9 mouse cellular contexts compared by ENCODE assay signal in the genomic region with DNA sequence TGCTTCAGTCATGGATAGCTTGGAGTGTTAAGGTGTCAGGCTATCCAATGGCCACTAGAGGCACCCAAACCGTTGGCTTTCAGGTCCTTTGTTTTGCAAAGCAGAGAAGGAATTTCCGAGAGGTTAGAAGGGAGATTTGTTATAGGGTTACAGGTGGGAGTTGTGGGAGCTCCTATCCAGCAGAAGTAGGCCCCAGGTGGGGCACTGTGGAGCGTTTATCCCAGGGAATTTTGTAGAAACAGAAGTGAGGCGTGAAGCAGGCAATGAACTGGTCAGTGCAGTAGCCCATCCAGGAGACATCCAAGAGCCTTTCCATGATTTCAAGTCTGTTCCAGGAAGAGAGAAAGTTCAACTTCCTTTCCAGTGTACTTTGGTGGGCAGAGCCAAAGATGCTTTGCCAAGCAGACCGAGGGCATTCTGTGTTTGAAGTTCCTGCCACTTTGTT. TPM values are rescaled to one million over a fixed set of nuclear protein-coding genes. Genes with fewer than 3 reads are reported as not detected.
DNase-seq lines count a peak whose midpoint lies in the region; ATAC-seq and TF ChIP-seq lines count a peak whose summit lies in the region.
"Had no signal": no experiment of that assay in that cellular context is flagged by ENCODE, and none has a peak within 500 bp of the region (broad histone marks: within the 10 kb centered on the region; RNA-seq: fewer than 3 reads in every experiment).

No protein-coding gene starts in this region.

- no peaks in the 10 kb centered on the region for H3K36me3 ChIP-seq in heart, embryonic 13.5 days
- peaks cover 6% of the 10 kb centered on the region; the same call in 1 of the 2 replicates for H3K36me3 ChIP-seq in midbrain, embryonic 10.5 days

- TF ChIP-seq CTCF in cortical plate, adult 2 months (IDR thresholded peaks at IDR 0.05; ENCODE audit: extremely low read depth, insufficient read depth, low read length), result peak; percentile 47

- H3K9me3 ChIP-seq in heart, embryonic 13.5 days, result peaks cover 5% of the 10 kb centered on the region; the same call in 1 of the 2 replicates
- no peaks in the 10 kb centered on the region for H3K9me3 ChIP-seq in midbrain, embryonic 10.5 days (replicated peaks)

- no peaks in the 10 kb centered on the region for H3K27me3 ChIP-seq in heart, embryonic 13.5 days (replicated peaks)
- H3K27me3 ChIP-seq in midbrain, embryonic 10.5 days (ENCODE audit: low read depth, poor library complexity, severe bottlenecking), result no peaks in the 10 kb centered on the region

- peak; percentile 27 for DNase-seq in ovary, postnatal 14 days (ENCODE audit: low spot score)
- DNase-seq in ovary, adult 18-20 months (ENCODE audit: low spot score), result no peak
- peak; percentile 46 for DNase-seq in kidney, postnatal 10 days
- peak; percentile 57 for DNase-seq in midbrain, embryonic 10.5 days (ENCODE audit: low spot score)
- no peak for DNase-seq in frontal cortex, postnatal 36 days (ENCODE audit: low spot score in 2 of 2)
- DNase-seq in gastrocnemius, adult 8-10 months (ENCODE audit: low spot score in 2 of 2), result no peak

- H3K4me1 ChIP-seq in cortical plate, adult 2 months (ENCODE audit: control insufficient read depth, insufficient read depth, low read length), result peaks cover 1% of the 10 kb centered on the region; the same call in 1 of the 2 replicates
- H3K4me1 ChIP-seq in heart, embryonic 13.5 days, result peaks cover 17% of the 10 kb centered on the region
- peaks cover 13% of the 10 kb centered on the region for H3K4me1 ChIP-seq in midbrain, embryonic 10.5 days

- ATAC-seq in heart, embryonic 13.5 days (ENCODE audit: extremely low read depth, insufficient number of reproducible peaks, low FRiP score, low TSS enrichment), result no peak

- no peak overlapping the region for H3K4me3 ChIP-seq in cortical plate, adult 2 months (ENCODE audit: insufficient read depth, low read length)
- peak overlapping the region; percentile 39 for H3K4me3 ChIP-seq in heart, embryonic 13.5 days
- H3K4me3 ChIP-seq in midbrain, embryonic 10.5 days, result peak overlapping the region; percentile 41

- peak overlapping the region; percentile 83 for H3K4me2 ChIP-seq in heart, embryonic 13.5 days

- H3K9ac ChIP-seq in heart, embryonic 13.5 days, result peak overlapping the region; percentile 73

- H3K27ac ChIP-seq in cortical plate, adult 2 months (ENCODE audit: insufficient read depth, low read length), result no peak overlapping the region
- H3K27ac ChIP-seq in heart, embryonic 13.5 days (replicated peaks), result peak overlapping the region; percentile 97
- H3K27ac ChIP-seq in midbrain, embryonic 10.5 days (replicated peaks), result peak overlapping the region; percentile 80

- TF ChIP-seq POLR2A in cortical plate, adult 2 months (IDR thresholded peaks at IDR 0.05; ENCODE audit: extremely low read depth, insufficient read depth, low read length), result no peak

- WGBS in heart, embryonic 13.5 days, result 8% methylated on average over 5 of the region's 5 CpGs
- WGBS in midbrain, embryonic 10.5 days, result 6% methylated on average over 5 of the region's 5 CpGs

RNA-seq across cellular contexts. Expression of a gene that starts 1.6 kb away (rescaled TPM):
- 5.4 and 7.9 TPM in 2 replicates for polyA plus RNA-seq in cortical plate, adult 2 months (2012; rRNA removed)
- polyA plus RNA-seq in heart, embryonic 13.5 days (2015; fragmentation: Nextera tagmentation; extraction: Ambion mirVana), result 12.8 and 15.6 TPM in 2 replicates
- 10.5 and 13.6 TPM in 2 replicates for polyA plus RNA-seq in midbrain, embryonic 10.5 days (2016; fragmentation: Nextera tagmentation; extraction: Ambion mirVana)
- total RNA-seq in gastrocnemius, adult 8-10 months (2022), result 1 to 10 TPM in 3 of 4 experiments, under 1 TPM in 1; 0.90 to 1.3 (median 1.2) TPM

RNA-seq across cellular contexts. Expression of a gene that starts 33.4 kb away (rescaled TPM):
- polyA plus RNA-seq in cortical plate, adult 2 months (2012; rRNA removed), result not detected in 2 replicates
- not detected in 2 replicates for polyA plus RNA-seq in heart, embryonic 13.5 days (2015; fragmentation: Nextera tagmentation; extraction: Ambion mirVana)
- not detected in 2 replicates for polyA plus RNA-seq in midbrain, embryonic 10.5 days (2016; fragmentation: Nextera tagmentation; extraction: Ambion mirVana)
- not detected for total RNA-seq in gastrocnemius, adult 8-10 months (2022)
- polyA plus RNA-seq: frontal cortex, adult 2 months had no signal

RNA-seq across cellular contexts. Expression of a gene that starts 57.3 kb away (rescaled TPM):
- 0.06 TPM in 1 of 2 replicates, not detected in the other for polyA plus RNA-seq in cortical plate, adult 2 months (2012; rRNA removed)
- 0.11 TPM in 1 of 2 replicates, not detected in the other for polyA plus RNA-seq in heart, embryonic 13.5 days (2015; fragmentation: Nextera tagmentation; extraction: Ambion mirVana)
- 0.06 TPM in 1 of 2 replicates, not detected in the other for polyA plus RNA-seq in midbrain, embryonic 10.5 days (2016; fragmentation: Nextera tagmentation; extraction: Ambion mirVana)
- total RNA-seq in gastrocnemius, adult 8-10 months (2022), result under 1 TPM in 1 of 4 experiments, not detected in 3; 0.19 TPM

Comparison
In these comparisons a context has a peak if more than half of its experiments do, and no peak if none do; other contexts are left out.
1. DNase-seq: peak in ovary, postnatal 14 days (single experiment), kidney, postnatal 10 days (single experiment) and midbrain, embryonic 10.5 days (single experiment); none in ovary, adult 18-20 months (single experiment), frontal cortex, postnatal 36 days (0 of 2) and gastrocnemius, adult 8-10 months (0 of 2).